Mouse (Mus musculus): ENCODE data around the gene Pcyt2.
A peak's percentile ranks its signal among the peaks of the same experiment; 100 is the strongest.

The Pcyt2 gene

GRCm38 (mm10) chr11:120632559-120633519 lies 15.1 kb upstream of the Pcyt2 start:
- DNase-seq (ENCODE audit: low spot score) = peak; percentile 75

GRCm38 (mm10) chr11:120631726-120632448 lies 14.2 kb upstream of the Pcyt2 start:
- no peak for DNase-seq (ENCODE audit: low spot score)

- DNase-seq (ENCODE audit: low spot score) = no peak
Observed at GRCm38 (mm10) chr11:120630881-120631725, 13.4 kb upstream of the Pcyt2 start.

- peak; percentile 68 for DNase-seq (ENCODE audit: low spot score)
Observed at GRCm38 (mm10) chr11:120630401-120630871, 12.7 kb upstream of the Pcyt2 start.

GRCm38 (mm10) chr11:120629911-120630310 lies 12.2 kb upstream of the Pcyt2 start:
- peak; percentile 28 for DNase-seq (ENCODE audit: low spot score)

GRCm38 (mm10) chr11:120629341-120629730 lies 11.6 kb upstream of the Pcyt2 start:
- peak; percentile 32 for DNase-seq (ENCODE audit: low spot score)

GRCm38 (mm10) chr11:120628601-120629340 lies 11.0 kb upstream of the Pcyt2 start:
- no peak for DNase-seq (ENCODE audit: low spot score)

- peak; percentile 48 for DNase-seq (ENCODE audit: low spot score)
Observed at GRCm38 (mm10) chr11:120627468-120628300, 9.9 kb upstream of the Pcyt2 start.

GRCm38 (mm10) chr11:120626785-120627467 lies 9.2 kb upstream of the Pcyt2 start:
- DNase-seq (ENCODE audit: low spot score) = no peak

GRCm38 (mm10) chr11:120625152-120625775 lies 7.5 kb upstream of the Pcyt2 start, which contains the start of gene Sirt7:
Sirt7 (minus strand) TSS chr11:120625240.
- no peak for DNase-seq (ENCODE audit: low spot score)

GRCm38 (mm10) chr11:120624680-120625111 lies 7.0 kb upstream of the Pcyt2 start:
- DNase-seq (ENCODE audit: low spot score) = peak; percentile 89

GRCm38 (mm10) chr11:120623961-120624679 lies 6.4 kb upstream of the Pcyt2 start:
- DNase-seq (ENCODE audit: low spot score) = peak; percentile 70

GRCm38 (mm10) chr11:120622805-120623204 lies 5.1 kb upstream of the Pcyt2 start:
- no peak for DNase-seq (ENCODE audit: low spot score)

- DNase-seq (ENCODE audit: low spot score) = no peak
Observed at GRCm38 (mm10) chr11:120620195-120620594, 2.5 kb upstream of the Pcyt2 start.

- DNase-seq (ENCODE audit: low spot score) = no peak
Observed at GRCm38 (mm10) chr11:120618619-120619535, 1.1 kb upstream of the Pcyt2 start.

- DNase-seq (ENCODE audit: low spot score) = no peak
Observed at GRCm38 (mm10) chr11:120616617-120617294, 980 bp downstream of the Pcyt2 start.
